Mouse (Mus musculus) kidney, embryonic 16.5 days (tissue): ENCODE measurements around the gene Ankrd11. TPM values are rescaled to one million over a fixed set of nuclear protein-coding genes. Genes with fewer than 3 reads are reported as not detected.
A peak's percentile ranks its signal among the peaks of the same experiment; 100 is the strongest.

Experiments
- ATAC-seq: fragments of 200-750 bp; cut with Nextera tagmentation; 2 replicates; pipeline ENCODE4 v1.8.0; 2017; ENCODE audit warnings: moderate TSS enrichment; ENCODE audit not compliant: low FRiP score, low TSS enrichment
- H3K27ac ChIP-seq: fragments of 300-500 bp; sonication (generic); 2 replicates; pipeline ENCODE4 v1.5.1; 2014; ENCODE audit warnings: low read length
- H3K27me3 ChIP-seq: fragments of 300-500 bp; sonication (generic); 2 replicates; pipeline ENCODE4 v1.6.1; 2014; ENCODE audit warnings: low read length, control low read depth, mixed read lengths; ENCODE audit not compliant: insufficient read depth
- H3K36me3 ChIP-seq: fragments of 300-500 bp; sonication (generic); 2 replicates; pipeline ENCODE4 v1.6.1; 2014; ENCODE audit warnings: low read length, control low read depth, mixed read lengths; ENCODE audit not compliant: insufficient read depth
- H3K4me1 ChIP-seq: fragments of 300-500 bp; sonication (generic); 2 replicates; pipeline ENCODE4 v1.6.1; 2014; ENCODE audit warnings: low read length, control low read depth, mixed read lengths; ENCODE audit not compliant: insufficient read depth
- H3K4me2 ChIP-seq: fragments of 300-500 bp; sonication (generic); replicated peaks from 2 replicates; pipeline ENCODE4 v1.6.1; 2014; ENCODE audit warnings: low read depth, low read length
- H3K4me3 ChIP-seq: fragments of 300-500 bp; sonication (generic); 2 replicates; pipeline ENCODE4 v1.5.1; 2014; ENCODE audit warnings: mild to moderate bottlenecking, low read length
- H3K9ac ChIP-seq: fragments of 300-500 bp; sonication (generic); replicated peaks from 2 replicates; pipeline ENCODE4 v1.6.1; 2014; ENCODE audit warnings: low read length
- H3K9me3 ChIP-seq: fragments of 300-500 bp; sonication (generic); 2 replicates; pipeline ENCODE4 v1.6.1; 2016; ENCODE audit warnings: low read length, control low read depth
- WGBS: fragments of 180-500 bp; shearing (Covaris S2); extraction: QIAGEN DNeasy Blood & Tissue Kit; methylation state at CpG from one replicate; pipeline ENCODE4 v1.1.7; 2014; 5-methylcytosine and 5-hydroxymethylcytosine counted together
- polyA plus RNA-seq: library from polyadenylated mRNA; unstranded; fragments of >200 nt; fragmentation: Nextera tagmentation; extraction: Ambion mirVana; gene quantifications from 2 replicates; pipeline ENCODE4 v1.2.1, GENCODE M21; 2015

Ankrd11 gene
- polyA plus RNA-seq, 1 experiment from 2014 or later = 25.6 TPM

GRCm38 (mm10) chr8:122955997-122956396, 86.1 kb downstream of the Ankrd11 start:
- ATAC-seq = no peak
- Histone ChIP-seq H3K9ac (no peak overlapping the region), H3K27ac (no peak overlapping the region), H3K9me3 (no peaks in the 10 kb centered on the region), H3K4me1 (peaks cover 12% of the 10 kb centered on the region), H3K27me3 (no peaks in the 10 kb centered on the region), H3K36me3 (no peaks in the 10 kb centered on the region), H3K4me2 (no peak overlapping the region), H3K4me3 (no peak overlapping the region)
- 95% methylated on average over 3 of the region's 3 CpGs for WGBS

GRCm38 (mm10) chr8:122955195-122955594, 86.9 kb downstream of the Ankrd11 start:
- Histone ChIP-seq H3K4me1 (0 out of 2 replicates have a peak, but pooled peaks cover 4% of the 10 kb centered on the region), H3K27me3 (no peaks in the 10 kb centered on the region), H3K4me2 (no peak overlapping the region), H3K4me3 (no peak overlapping the region), H3K9me3 (no peaks in the 10 kb centered on the region), H3K9ac (no peak overlapping the region), H3K36me3 (no peaks in the 10 kb centered on the region), H3K27ac (no peak overlapping the region)
- ATAC-seq = no peak

DNA sequence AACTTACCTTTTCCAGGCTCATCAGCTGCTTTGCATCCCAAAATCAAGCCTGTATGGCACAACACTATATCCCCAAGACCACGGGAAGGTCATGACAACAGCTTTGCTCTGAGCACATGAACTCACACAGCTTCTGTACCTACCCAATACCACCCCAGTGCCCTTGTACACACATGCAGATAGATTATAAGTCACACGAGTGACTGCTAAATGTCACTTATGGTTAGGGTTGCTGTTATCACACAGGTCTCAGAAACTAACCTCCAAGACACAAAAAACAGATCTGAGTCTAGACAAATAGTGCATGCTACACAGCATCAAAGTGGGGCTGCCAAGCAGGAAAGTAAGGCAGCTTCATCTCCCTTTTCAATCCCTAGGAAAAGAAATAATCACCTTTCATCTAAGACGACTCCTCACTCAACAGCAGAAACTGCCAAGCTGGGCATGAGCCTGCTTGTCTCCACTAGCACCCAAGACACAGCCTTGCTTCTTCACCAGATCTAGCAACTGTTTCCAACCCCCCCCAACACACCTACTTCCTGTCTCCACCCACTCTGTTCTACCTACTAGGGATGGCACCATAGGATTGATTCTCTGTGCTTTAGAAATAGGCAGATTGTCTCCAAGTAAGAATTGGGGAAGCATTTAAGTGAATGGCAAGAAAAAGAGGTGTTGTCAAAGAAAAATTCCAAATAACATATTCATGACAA, 87.8 kb downstream of the Ankrd11 start:
- no peaks in the 10 kb centered on the region for H3K9me3 ChIP-seq
- 71% methylated on average over 3 of the region's 3 CpGs for WGBS
- H3K4me2 ChIP-seq = no peak overlapping the region
- H3K36me3 ChIP-seq = no peaks in the 10 kb centered on the region
- no peak overlapping the region for H3K9ac ChIP-seq
- no peak overlapping the region for H3K4me3 ChIP-seq
- no peak for ATAC-seq
- no peak overlapping the region for H3K27ac ChIP-seq
- H3K27me3 ChIP-seq = no peaks in the 10 kb centered on the region
- peaks cover 10% of the 10 kb centered on the region; the same call in 1 of the 2 replicates for H3K4me1 ChIP-seq

DNA sequence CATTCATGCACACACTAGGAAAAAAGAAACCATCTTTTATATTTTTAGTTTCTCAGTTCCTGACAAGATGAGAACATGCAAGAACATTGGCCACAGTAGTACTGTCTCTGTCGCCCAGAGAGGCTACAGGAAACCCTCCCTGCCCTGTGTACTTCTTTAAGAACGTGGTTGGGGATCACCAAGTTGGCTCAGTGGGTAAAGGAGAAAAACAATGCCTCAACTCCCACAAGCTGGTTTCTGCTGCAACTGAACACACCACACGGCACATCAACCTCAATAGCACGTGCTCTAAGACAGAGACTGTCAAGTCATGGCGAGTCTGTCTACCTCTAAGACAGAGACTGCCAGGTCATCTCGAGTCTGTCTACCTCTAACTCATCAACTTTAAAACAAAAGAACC, 89.0 kb downstream of the Ankrd11 start:
- Histone ChIP-seq H3K4me2 (no peak overlapping the region), H3K9ac (no peak overlapping the region)

GRCm38 (mm10) chr8:122951456-122951855, 90.6 kb downstream of the Ankrd11 start:
- Histone ChIP-seq H3K4me1 (peaks cover 10% of the 10 kb centered on the region; the same call in 1 of the 2 replicates), H3K4me2 (no peak overlapping the region), H3K27ac (no peak overlapping the region), H3K9ac (no peak overlapping the region), H3K27me3 (no peaks in the 10 kb centered on the region), H3K36me3 (no peaks in the 10 kb centered on the region), H3K4me3 (no peak overlapping the region), H3K9me3 (no peaks in the 10 kb centered on the region)
- WGBS = 90% methylated on average over 5 of the region's 5 CpGs
- no peak for ATAC-seq

More for the DNA sequence above, 89.0 kb downstream of the Ankrd11 start:
- Histone ChIP-seq H3K4me1 (peaks cover 10% of the 10 kb centered on the region; the same call in 1 of the 2 replicates), H3K27me3 (no peaks in the 10 kb centered on the region), H3K36me3 (no peaks in the 10 kb centered on the region), H3K9me3 (no peaks in the 10 kb centered on the region), H3K27ac (no peak overlapping the region), H3K4me3 (no peak overlapping the region)
- WGBS = 87% methylated on average over 6 of the region's 6 CpGs
- ATAC-seq = no peak

GRCm38 (mm10) chr8:122949701-122950100, 92.4 kb downstream of the Ankrd11 start:
- 73% methylated on average over 5 of the region's 5 CpGs for WGBS
- Histone ChIP-seq H3K36me3 (no peaks in the 10 kb centered on the region), H3K4me1 (peaks cover 10% of the 10 kb centered on the region; the same call in 1 of the 2 replicates), H3K4me3 (no peak overlapping the region), H3K4me2 (no peak overlapping the region), H3K9ac (no peak overlapping the region; the same call in 1 of the 2 replicates), H3K27ac (no peak overlapping the region), H3K9me3 (no peaks in the 10 kb centered on the region), H3K27me3 (no peaks in the 10 kb centered on the region)
- no peak for ATAC-seq

DNA sequence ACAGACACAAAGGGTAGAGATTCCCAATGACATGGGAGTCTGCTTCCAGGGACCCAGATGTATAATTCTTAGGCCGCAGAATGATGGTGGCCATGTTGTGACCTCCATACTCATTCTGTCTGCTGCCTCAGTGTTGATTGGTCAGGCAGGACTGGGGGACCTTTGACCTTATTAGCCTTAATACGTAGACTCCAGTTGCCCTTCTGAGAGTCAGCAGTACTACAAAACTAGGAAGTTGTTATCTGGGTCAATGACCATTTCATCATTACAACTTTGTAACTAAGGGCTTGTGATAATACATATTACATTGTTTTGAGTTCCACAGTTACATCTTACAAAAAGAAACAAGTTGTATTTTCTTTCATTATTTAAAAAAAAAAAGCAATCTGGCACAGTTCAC, 96.3 kb downstream of the Ankrd11 start:
- H3K9ac ChIP-seq = no peak overlapping the region
- H3K9me3 ChIP-seq = no peaks in the 10 kb centered on the region
- 75% methylated on average over 2 of the region's 2 CpGs for WGBS
- H3K4me1 ChIP-seq = peaks cover 6% of the 10 kb centered on the region; the same call in 1 of the 2 replicates
- no peaks in the 10 kb centered on the region for H3K27me3 ChIP-seq
- no peak overlapping the region for H3K4me3 ChIP-seq
- H3K27ac ChIP-seq = no peak overlapping the region
- no peak for ATAC-seq
- H3K36me3 ChIP-seq = no peaks in the 10 kb centered on the region
- no peak overlapping the region for H3K4me2 ChIP-seq

- H3K27ac ChIP-seq = no peak overlapping the region
- no peak for ATAC-seq
- 80% methylated on average over 9 of the region's 9 CpGs for WGBS
- no peaks in the 10 kb centered on the region for H3K36me3 ChIP-seq
- peaks cover 15% of the 10 kb centered on the region for H3K4me1 ChIP-seq
- H3K4me2 ChIP-seq = no peak overlapping the region
- no peaks in the 10 kb centered on the region for H3K27me3 ChIP-seq
- H3K4me3 ChIP-seq = no peak overlapping the region
- no peaks in the 10 kb centered on the region for H3K9me3 ChIP-seq
- H3K9ac ChIP-seq = no peak overlapping the region
These were observed 99.0 kb downstream of the Ankrd11 start for GRCm38 (mm10) chr8:122942803-122943713.

DNA sequence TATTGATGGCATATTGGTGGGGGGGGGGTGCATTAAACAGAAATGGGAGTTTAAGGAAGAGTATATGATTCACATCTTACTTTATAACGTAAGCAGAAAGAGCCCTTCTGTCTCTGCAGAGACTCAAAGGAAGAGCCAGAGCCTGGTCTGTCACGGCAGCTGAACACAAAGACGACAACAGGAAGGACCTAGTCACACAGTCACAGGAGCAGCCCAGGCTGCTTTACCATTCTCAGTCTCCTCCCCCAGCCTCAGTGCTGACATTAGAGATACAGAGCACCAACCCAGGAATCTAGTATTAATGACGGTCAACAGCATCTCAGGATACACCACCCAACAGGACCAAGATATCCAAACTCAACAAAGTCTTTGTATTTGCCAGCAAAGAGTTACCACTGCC, 103.5 kb downstream of the Ankrd11 start:
- Histone ChIP-seq H3K27me3 (no peaks in the 10 kb centered on the region), H3K4me2 (no peak overlapping the region), H3K9ac (no peak overlapping the region), H3K9me3 (no peaks in the 10 kb centered on the region), H3K36me3 (no peaks in the 10 kb centered on the region), H3K4me3 (no peak overlapping the region), H3K4me1 (peaks cover 41% of the 10 kb centered on the region), H3K27ac (no peak overlapping the region)
- 13% methylated on average over 4 of the region's 4 CpGs for WGBS
- ATAC-seq = peak; percentile 69

DNA sequence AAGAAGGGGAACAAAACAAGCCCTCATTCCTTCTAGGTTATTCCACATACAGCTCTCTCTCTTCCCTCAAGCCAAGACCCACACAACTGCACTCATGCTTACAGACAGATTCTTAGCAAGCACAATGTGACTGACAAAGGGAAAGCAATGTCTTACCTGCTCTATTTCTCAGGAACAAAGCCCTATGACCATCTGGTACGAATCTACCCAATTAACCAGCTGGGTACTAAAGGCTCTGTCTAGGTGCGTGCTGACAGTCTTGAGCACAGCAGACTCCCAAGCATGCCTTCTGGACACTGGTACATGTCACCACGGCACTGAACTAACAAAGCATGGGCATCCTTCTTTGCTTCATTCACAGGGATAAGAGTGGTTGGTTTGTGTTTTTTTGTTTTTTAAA, 103.9 kb downstream of the Ankrd11 start:
- Histone ChIP-seq H3K36me3 (no peaks in the 10 kb centered on the region), H3K9me3 (no peaks in the 10 kb centered on the region), H3K9ac (no peak overlapping the region), H3K4me2 (no peak overlapping the region), H3K4me1 (peaks cover 45% of the 10 kb centered on the region), H3K4me3 (no peak overlapping the region), H3K27me3 (no peaks in the 10 kb centered on the region), H3K27ac (peak overlapping the region; percentile 35; the same call in 1 of the 2 replicates)
- WGBS = 76% methylated on average over 3 of the region's 3 CpGs
- no peak for ATAC-seq
